Mouse (Mus musculus) forebrain, embryonic 11.5 days (tissue): ENCODE results near the gene Hist2h3b. TPM values are rescaled to one million over a fixed set of nuclear protein-coding genes. Genes with fewer than 3 reads are reported as not detected.

Experiments used
- ATAC-seq: fragments of 200-750 bp; cut with Nextera tagmentation; replicated peaks from 2 replicates; pipeline ENCODE4 v1.8.0; 2017; ENCODE audit warnings: moderate TSS enrichment; ENCODE audit not compliant: low FRiP score
- DNase-seq: peaks from one replicate; pipeline ENCODE4 v3.0.0-alpha.2; 2017; ENCODE audit warnings: low spot score
- H3K27ac ChIP-seq: fragments of 300-500 bp; sonication (generic); 2 replicates; pipeline ENCODE4 v1.5.1; 2014; ENCODE audit warnings: low read depth, low read length
- H3K27me3 ChIP-seq: fragments of 300-500 bp; sonication (generic); 2 replicates; pipeline ENCODE4 v1.6.1; 2014; ENCODE audit warnings: mild to moderate bottlenecking, low read length, mixed read lengths; ENCODE audit not compliant: control insufficient read depth, insufficient read depth
- H3K36me3 ChIP-seq: fragments of 300-500 bp; sonication (generic); 2 replicates; pipeline ENCODE4 v1.6.1; 2014; ENCODE audit warnings: mild to moderate bottlenecking, low read length, moderate library complexity, mixed read lengths; ENCODE audit not compliant: control insufficient read depth, insufficient read depth
- H3K4me1 ChIP-seq: fragments of 300-500 bp; sonication (generic); replicated peaks from 2 replicates; pipeline ENCODE4 v1.6.1; 2014; ENCODE audit warnings: low read length, mixed read lengths; ENCODE audit not compliant: control insufficient read depth, insufficient read depth
- H3K4me2 ChIP-seq: fragments of 300-500 bp; sonication (generic); 2 replicates; pipeline ENCODE4 v1.6.1; 2014; ENCODE audit warnings: low read depth, mild to moderate bottlenecking, low read length, moderate library complexity, mixed read lengths; ENCODE audit not compliant: severe bottlenecking
- H3K4me3 ChIP-seq: fragments of 300-500 bp; sonication (generic); 2 replicates; pipeline ENCODE4 v1.5.1; 2014; ENCODE audit warnings: low read depth, low read length
- H3K9ac ChIP-seq: fragments of 300-500 bp; sonication (generic); 2 replicates; pipeline ENCODE4 v1.6.1; 2014; ENCODE audit warnings: low read length
- H3K9me3 ChIP-seq: fragments of 300-500 bp; sonication (generic); 2 replicates; pipeline ENCODE4 v1.6.1; 2016; ENCODE audit warnings: low read length, mixed read lengths; ENCODE audit not compliant: control insufficient read depth
- WGBS: fragments of 180-500 bp; shearing (Covaris S2); extraction: QIAGEN DNeasy Blood & Tissue Kit; methylation state at CpG from one replicate; pipeline ENCODE4 v1.1.7; 2014; 5-methylcytosine and 5-hydroxymethylcytosine counted together
- polyA plus RNA-seq: library from polyadenylated mRNA; unstranded; fragments of >200 nt; fragmentation: Nextera tagmentation; extraction: Ambion mirVana; gene quantifications from 2 replicates; pipeline ENCODE4 v1.2.1, GENCODE M21; 2014

Gene Hist2h3b
- polyA plus RNA-seq, 1 experiment from 2014 or later: 105 TPM

DNA sequence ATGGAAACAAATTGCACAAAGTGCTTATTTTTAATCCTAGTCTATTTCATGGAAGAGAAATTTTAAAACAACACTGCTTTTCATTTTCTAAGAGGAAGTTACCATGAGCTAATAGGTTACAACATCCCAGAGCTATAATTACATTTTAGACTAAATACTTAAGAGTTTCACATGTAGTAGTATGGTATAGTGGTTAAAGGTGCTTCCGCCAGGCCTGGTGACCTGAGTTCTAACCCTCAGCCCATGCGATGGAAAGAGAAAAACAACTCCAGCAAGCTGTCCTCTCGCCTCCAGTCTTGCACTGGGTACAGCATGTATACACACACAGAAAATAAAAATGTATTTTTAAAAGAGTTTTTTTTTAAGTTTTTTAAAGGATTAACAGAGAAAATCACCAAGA is 16.7 kb upstream of the Hist2h3b start:
- Histone ChIP-seq H3K27me3 (no peaks in the 10 kb centered on the region; the same call in 1 of the 2 replicates), H3K4me3 (no peak overlapping the region), H3K36me3 (no peaks in the 10 kb centered on the region), H3K4me1 (no peaks in the 10 kb centered on the region; the same call in 1 of the 2 replicates), H3K27ac (no peak overlapping the region), H3K4me2 (no peak overlapping the region), H3K9me3 (no peaks in the 10 kb centered on the region), H3K9ac (no peak overlapping the region)
- WGBS: 89% methylated on average over 3 of the region's 3 CpGs
- DNase-seq (no peak), ATAC-seq (no peak)

DNA sequence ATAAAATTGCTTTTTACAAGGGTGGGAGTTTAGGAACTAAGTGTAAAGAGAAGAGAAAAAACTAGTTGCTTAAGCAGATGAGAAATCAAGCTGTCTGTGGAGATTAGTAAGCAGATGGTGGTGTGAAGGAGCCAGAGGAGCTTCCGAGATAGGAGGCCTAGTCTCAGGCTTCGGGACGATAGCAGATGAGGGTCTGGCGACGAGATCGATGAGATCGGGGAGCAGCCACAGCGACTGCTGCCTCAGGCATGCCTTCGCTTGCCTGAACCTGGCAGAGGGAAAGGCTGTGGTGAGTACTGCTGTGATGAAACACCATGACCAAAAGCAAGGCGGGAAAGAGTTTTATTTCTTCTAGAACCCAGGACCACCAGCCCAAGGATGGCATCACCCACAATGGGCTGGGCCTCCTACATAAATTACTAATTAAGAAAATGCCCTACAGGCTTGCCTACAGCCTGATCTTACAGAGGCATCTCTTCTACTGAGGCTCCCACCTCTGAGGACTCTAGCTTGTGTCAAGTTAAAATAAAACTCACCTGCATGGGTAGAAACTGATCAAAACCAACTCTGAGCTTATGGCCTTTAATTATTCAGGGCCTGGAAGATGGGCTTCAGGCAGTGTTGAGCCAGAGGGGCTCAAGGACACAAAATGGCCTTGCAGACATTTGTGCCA is 13.6 kb upstream of the Hist2h3b start:
- H3K4me1 ChIP-seq: no peaks in the 10 kb centered on the region
- no peaks in the 10 kb centered on the region for H3K36me3 ChIP-seq
- DNase-seq (peak; percentile 60), ATAC-seq (no peak)
- H3K4me3 ChIP-seq: no peak overlapping the region
- H3K27ac ChIP-seq: no peak overlapping the region
- no peaks in the 10 kb centered on the region for H3K27me3 ChIP-seq
- H3K9ac ChIP-seq: no peak overlapping the region
- no peak overlapping the region for H3K4me2 ChIP-seq
- WGBS: 64% methylated on average over 10 of the region's 10 CpGs
- no peaks in the 10 kb centered on the region for H3K9me3 ChIP-seq

DNA sequence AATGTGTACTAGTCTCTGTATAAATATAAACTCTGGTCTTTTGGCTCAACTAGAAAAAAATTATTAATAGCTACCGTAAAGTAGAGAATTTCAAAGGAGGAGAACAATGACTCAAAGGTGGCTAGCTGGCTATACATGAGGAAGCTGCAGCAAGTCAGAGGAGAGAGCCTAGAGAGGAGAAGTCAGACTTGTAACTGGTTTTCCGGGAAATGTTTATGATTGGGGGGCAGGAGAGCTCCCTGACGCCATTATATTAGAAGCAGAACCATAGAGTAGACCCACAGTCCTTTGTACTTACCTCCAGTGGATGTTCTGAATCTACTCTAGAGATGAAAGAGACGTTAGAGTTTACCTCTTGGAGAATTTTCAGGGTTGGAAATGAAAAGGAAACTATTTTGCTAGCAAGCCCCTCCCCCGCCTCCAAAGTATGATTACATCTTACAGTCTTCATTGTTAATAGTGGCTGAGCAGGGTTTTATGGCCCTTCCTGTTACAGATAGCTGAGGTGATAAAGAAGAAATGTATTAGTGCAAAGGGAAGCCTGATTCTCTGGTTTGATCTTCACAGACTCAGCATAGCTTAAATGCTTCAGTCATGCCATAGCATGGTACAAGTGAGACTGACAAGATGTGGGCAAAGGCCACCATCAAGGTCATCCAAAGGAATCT is 12.4 kb upstream of the Hist2h3b start:
- H3K27ac ChIP-seq: no peak overlapping the region
- no peaks in the 10 kb centered on the region for H3K36me3 ChIP-seq
- no peak for DNase-seq
- no peak overlapping the region for H3K9ac ChIP-seq
- no peaks in the 10 kb centered on the region for H3K4me1 ChIP-seq
- WGBS: 83% methylated on average over 5 of the region's 5 CpGs
- no peak overlapping the region for H3K4me3 ChIP-seq
- no peak overlapping the region for H3K4me2 ChIP-seq
- H3K9me3 ChIP-seq: no peaks in the 10 kb centered on the region
- no peaks in the 10 kb centered on the region for H3K27me3 ChIP-seq
- no peak for ATAC-seq

DNA sequence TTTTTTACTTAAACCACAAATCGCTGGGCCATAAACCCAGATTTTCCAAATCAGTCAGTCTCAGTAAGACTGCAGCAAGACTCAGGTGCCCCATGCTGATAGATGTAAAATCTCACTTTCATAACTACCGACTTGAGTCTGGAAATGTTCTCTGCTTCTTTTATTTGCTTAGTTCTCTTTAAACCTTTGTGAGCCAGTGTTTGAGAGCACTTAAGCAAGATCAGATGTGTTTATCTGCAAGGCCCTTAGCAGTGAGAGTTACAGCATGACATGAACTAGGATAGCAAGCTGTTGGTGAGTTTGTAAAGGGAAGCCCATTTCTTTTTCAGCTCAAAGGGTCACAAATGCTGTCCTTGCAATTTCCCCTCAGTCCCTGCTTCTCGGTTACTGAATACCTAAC is 11.3 kb upstream of the Hist2h3b start:
- no peaks in the 10 kb centered on the region for H3K36me3 ChIP-seq
- ATAC-seq (no peak), DNase-seq (no peak)
- 87% methylated on average over 3 of the region's 3 CpGs for WGBS
- H3K4me1 ChIP-seq: no peaks in the 10 kb centered on the region; the same call in 1 of the 2 replicates
- H3K4me2 ChIP-seq: no peak overlapping the region
- H3K27me3 ChIP-seq: no peaks in the 10 kb centered on the region
- no peak overlapping the region for H3K27ac ChIP-seq
- H3K4me3 ChIP-seq: no peak overlapping the region
- H3K9me3 ChIP-seq: no peaks in the 10 kb centered on the region
- H3K9ac ChIP-seq: no peak overlapping the region

DNA sequence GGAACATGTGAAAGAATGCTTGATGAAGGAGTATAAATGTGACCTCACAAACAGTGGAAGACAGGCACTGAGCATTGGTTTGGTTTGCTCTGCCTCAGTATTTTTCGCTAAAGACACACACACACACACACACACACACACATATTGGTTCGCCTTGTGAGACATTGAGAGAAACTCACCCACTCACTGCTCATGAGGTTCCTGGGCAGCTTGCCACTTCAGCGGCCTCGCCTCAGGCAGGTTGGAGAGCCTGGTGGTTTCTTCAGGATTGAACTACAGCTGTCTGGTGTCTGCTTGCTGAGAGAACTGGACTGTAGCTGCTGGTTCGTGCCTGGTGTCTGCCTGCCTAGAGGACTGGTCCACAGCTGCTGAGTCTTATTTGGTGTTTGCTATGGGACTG is 8.2 kb upstream of the Hist2h3b start:
- WGBS: 93% methylated on average over 5 of the region's 5 CpGs
- H3K4me2 ChIP-seq: no peak overlapping the region

DNA sequence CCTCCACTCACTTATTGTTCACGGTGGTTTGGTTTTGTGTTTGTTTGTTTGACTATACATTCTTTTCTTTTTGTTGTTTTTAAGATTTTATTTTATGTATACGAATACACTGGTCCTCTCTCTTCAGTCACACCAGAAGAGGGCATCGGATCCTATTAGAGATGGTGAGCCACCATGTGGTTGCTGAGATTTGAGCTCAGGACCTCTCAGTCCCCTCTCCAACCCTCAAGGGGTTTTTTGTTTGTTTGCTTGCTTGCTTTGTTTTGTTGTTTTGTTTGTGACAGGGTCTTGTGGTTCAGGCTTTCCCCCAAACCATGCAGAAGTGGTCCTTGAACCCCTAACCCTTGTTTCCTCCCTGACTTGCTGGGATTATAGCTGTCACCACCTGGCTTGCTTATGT is 6.8 kb upstream of the Hist2h3b start:
- WGBS: 53% methylated on average over 3 of the region's 3 CpGs
- H3K4me2 ChIP-seq: peak overlapping the region; percentile 76
- no peak for DNase-seq
- no peaks in the 10 kb centered on the region for H3K36me3 ChIP-seq
- peak overlapping the region; percentile 73 for H3K9ac ChIP-seq
- H3K27me3 ChIP-seq: no peaks in the 10 kb centered on the region
- H3K27ac ChIP-seq: peak overlapping the region; percentile 95
- ATAC-seq: no peak
- H3K9me3 ChIP-seq: no peaks in the 10 kb centered on the region
- H3K4me3 ChIP-seq: peak overlapping the region; percentile 58
- H3K4me1 ChIP-seq: peaks cover 7% of the 10 kb centered on the region; the same call in 1 of the 2 replicates

More for the DNA sequence above, 8.2 kb upstream of the Hist2h3b start:
- H3K27ac ChIP-seq: no peak overlapping the region
- peaks cover 7% of the 10 kb centered on the region; the same call in 1 of the 2 replicates for H3K4me1 ChIP-seq
- DNase-seq: no peak
- H3K9me3 ChIP-seq: no peaks in the 10 kb centered on the region
- H3K36me3 ChIP-seq: no peaks in the 10 kb centered on the region
- H3K4me3 ChIP-seq: no peak overlapping the region
- H3K27me3 ChIP-seq: no peaks in the 10 kb centered on the region
- no peak for ATAC-seq
- no peak overlapping the region for H3K9ac ChIP-seq

DNA sequence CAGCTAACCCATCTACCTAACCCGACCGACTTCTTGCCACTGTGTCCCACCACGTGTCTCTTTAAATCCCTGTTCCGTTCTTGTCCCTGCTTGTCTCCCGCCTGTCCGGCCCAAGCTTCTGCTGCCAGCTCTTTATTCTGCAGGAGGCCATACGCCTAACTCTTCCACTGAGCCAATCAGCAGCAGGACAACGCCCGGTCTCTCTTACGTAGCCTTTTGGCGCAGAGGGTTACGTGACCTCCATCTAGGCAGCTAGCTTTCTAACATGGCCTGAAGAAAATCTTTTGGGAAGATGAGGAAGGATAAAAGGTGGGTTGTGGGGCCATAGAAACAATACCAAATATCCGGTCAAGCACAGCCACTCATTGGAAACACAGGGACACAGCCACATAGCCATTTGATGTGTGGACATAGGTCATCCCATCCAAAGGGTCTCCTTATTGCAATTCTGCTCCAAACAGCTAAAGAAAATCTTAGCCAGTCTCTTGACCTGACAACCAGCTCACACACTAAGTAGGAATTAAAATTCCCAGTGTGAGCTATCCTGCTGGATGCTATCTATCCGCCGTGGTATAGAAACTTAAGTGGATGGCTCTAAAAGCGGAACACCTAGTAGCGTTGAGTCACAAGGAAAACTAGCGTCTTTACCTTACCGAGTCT is 6.1 kb upstream of the Hist2h3b start:
- peak overlapping the region; percentile 73 for H3K9ac ChIP-seq
- H3K36me3 ChIP-seq: no peaks in the 10 kb centered on the region
- peak overlapping the region; percentile 58 for H3K4me3 ChIP-seq
- 1% methylated on average over 19 of the region's 19 CpGs for WGBS
- H3K4me1 ChIP-seq: peaks cover 7% of the 10 kb centered on the region; the same call in 1 of the 2 replicates
- DNase-seq (peak; percentile 86), ATAC-seq (peak; percentile 85)
- H3K27me3 ChIP-seq: no peaks in the 10 kb centered on the region
- peak overlapping the region; percentile 95 for H3K27ac ChIP-seq
- peak overlapping the region; percentile 76 for H3K4me2 ChIP-seq
- H3K9me3 ChIP-seq: no peaks in the 10 kb centered on the region

DNA sequence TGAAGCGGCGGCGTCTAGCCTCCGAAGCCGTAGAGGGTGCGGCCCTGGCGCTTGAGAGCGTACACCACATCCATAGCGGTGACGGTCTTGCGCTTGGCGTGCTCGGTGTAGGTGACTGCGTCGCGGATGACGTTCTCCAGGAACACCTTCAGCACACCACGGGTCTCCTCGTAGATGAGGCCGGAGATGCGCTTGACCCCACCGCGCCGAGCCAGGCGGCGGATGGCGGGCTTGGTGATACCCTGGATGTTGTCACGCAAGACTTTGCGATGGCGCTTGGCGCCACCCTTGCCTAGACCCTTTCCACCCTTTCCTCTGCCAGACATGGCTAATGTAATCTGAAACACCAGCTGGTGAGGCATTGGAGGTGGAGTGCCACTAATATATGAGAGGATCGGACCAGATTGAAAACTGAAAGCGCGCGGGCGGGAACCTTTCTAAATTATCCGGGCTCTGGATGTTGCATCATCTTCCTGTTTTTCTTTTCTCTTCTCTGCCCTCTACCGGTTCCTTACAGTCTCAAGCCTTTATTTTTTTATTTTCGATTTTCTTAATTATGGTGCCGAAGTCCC is 5.4 kb upstream of the Hist2h3b start, which contains the start of gene Hist2h4:
Gene Hist2h4 (minus strand): TSS at position 333 of the 572 bp plus-strand sequence.
- Histone ChIP-seq H3K4me2 (peak within 1 kb of the TSS; percentile 76), H3K27me3 (no peaks in the 10 kb centered on the region), H3K4me3 (peak within 1 kb of the TSS; percentile 58), H3K36me3 (no peaks in the 10 kb centered on the region), H3K27ac (peak within 1 kb of the TSS; percentile 95), H3K9ac (peak within 1 kb of the TSS; percentile 73), H3K4me1 (peaks cover 9% of the 10 kb centered on the region; the same call in 1 of the 2 replicates), H3K9me3 (no peaks in the 10 kb centered on the region)
- ATAC-seq (peak; percentile 91), DNase-seq (peak; percentile 96)
- WGBS: under 1% methylated on average over 40 of the region's 40 CpGs
